Mouse (Mus musculus) heart, adult 11 months (tissue): ENCODE measurements around the gene 2510002D24Rik.

Source experiments
- DNase-seq: peaks from one replicate; pipeline ENCODE4 v3.0.0; 2022

The 2510002D24Rik gene

DNA sequence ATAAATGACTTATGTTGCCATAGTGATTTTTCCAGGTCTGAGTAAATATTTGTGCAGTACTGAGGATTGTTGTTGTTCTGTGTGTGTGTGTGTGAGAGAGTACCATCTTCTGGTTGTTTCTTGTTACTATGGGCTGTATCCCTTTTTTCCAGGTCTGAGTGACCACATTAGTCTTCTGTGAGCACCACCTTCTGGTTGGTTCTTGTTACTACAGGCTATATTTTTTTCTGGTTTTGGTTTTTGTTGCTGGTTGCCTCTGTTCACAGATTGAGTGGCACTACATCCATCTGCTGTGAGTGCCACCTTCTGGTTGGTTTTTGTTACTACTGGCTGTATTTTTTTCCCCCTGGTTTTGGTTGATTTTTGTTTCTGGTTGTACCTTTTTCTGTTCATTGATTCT is 22.2 kb downstream of the 2510002D24Rik start:
- DNase-seq, result peak; percentile 90

DNA sequence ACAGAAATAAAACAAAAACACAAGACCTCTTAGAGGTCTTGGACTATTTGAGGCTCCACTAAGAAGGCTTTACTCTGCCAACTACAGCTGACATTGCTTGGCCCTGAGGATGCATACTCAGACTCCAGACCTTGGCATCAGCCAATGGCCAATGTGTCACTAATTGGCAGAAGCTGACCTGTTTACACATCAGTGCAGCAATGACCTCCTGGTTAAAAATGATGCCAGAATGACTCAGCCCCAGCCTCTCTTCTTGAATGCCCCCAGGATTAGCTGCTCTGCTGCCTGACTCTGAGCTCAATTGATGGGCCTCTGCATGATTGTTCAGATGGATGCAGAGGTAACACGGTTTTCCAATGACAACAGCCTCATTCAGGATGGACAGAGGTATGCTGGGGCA is 23.8 kb downstream of the 2510002D24Rik start:
- peak; percentile 97 for DNase-seq

DNA sequence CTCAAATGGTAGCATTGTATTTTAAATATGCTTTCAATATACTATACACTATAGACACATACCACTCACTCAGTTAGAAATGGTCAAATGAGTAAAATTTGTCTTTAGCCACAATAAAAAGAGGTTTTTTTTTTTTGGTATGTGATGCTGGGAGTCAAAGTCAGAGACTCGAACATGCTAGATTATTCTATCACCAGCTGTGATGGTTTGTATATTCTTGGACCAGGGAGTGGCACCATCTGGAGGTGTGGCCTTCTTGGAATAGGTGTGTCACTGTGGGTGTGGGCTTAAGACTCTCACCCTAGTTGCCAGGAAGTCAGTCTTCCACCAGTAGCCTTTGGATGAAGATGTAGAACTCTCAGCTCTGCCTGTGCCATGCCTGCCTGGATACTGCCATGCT is 34.1 kb downstream of the 2510002D24Rik start:
- peak; percentile 36 for DNase-seq

DNA sequence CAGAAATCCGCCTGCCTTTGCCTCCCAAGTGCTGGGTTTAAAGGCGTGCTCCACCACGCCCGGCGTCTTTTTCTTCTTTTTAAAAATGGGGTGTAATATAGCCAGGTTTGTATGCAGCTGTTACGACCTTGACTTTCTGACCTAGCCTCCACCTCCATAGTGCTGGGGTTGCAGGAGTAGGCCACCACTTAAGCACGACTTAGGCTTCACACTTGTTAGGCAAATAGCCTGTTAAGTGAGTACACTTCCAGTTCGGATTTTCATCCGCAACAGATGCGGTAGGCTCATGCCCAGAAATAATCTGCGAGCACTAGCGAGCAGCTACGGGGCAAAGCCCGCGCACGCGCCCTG is 39.7 kb downstream of the 2510002D24Rik start:
- DNase-seq, result no peak

DNA sequence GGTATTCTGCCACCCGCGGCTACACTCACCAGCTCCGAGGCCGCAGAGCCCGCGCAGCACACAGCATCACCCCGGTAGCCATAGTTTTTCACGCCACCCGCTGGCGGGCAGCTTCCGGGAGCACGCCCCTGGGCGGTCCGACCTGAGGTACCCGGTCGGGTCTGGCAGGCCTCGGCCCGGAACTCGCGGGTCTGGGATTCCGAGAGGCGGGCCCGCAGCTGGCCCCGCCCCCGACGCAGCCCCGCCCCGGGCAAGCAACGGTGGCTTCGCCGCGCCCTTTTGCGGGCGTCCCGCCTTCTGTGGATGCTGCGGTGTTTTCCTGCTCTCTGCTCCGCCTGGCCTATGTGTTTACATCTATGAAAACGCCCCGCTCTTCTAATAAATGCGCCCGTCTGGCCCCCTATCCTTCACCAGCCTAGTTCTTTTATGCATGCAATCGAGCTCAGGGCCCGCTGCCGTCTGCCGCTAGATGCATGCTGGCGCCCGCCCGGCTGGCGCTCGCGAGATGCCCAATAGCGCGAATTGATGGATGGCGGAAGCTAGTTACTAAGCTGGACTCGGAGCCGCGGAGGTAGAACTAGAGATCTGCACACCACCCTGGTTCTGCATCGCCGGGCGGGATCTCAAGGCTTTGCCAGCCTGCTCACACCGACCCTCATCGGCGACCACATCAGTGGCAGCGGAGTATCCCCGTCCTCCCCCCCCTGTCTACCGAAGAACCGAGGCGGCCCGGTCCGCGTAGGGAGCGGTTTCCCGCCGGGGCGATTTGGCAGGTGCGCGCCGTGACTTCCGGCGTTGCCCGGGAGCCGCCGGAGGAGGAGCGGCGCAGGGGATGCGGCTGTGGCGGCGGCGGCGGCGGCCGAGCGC is 40.3 kb downstream of the 2510002D24Rik start, which contains the start of the genes Mrpl40 and Hira:
Mrpl40 (minus strand) TSS at position 421 of the 867 bp plus-strand sequence.
Hira (plus strand) TSS at position 596 of the 867 bp plus-strand sequence.
- peak; percentile 100 for DNase-seq

DNA sequence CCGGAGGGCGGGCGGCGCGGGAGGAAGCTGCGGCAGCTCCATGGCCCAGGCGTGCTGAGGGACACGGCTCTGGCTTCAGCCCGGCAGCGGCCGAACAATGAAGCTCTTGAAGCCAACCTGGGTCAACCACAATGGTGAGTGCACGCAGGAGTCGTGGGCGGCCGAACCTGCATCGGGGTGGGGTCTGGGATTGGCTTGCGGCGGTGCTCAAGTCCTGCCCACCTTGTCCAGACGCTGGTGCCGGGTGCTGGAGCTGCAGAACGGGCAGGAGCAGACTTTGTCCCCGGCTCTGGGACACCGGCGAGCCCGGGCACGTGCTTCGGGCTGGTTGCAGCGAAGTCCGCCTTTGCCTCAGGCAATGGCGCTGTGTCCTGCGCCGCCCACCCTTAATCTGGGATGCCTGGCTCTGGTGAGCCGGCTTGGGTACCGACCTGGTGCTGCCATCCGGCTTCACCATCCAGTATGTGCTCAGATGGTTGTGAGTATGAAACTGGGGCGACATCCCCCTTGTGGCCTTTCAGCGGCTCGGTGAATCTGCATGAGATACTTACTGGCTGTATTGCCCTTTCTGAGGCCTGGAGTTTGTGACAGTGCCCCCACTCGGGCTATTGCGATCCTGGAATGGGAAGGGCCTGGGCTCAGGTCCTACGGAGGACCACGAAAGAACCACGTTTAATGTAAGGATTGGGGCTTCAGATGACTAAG is 41.2 kb downstream of the 2510002D24Rik start:
- no peak for DNase-seq

DNA sequence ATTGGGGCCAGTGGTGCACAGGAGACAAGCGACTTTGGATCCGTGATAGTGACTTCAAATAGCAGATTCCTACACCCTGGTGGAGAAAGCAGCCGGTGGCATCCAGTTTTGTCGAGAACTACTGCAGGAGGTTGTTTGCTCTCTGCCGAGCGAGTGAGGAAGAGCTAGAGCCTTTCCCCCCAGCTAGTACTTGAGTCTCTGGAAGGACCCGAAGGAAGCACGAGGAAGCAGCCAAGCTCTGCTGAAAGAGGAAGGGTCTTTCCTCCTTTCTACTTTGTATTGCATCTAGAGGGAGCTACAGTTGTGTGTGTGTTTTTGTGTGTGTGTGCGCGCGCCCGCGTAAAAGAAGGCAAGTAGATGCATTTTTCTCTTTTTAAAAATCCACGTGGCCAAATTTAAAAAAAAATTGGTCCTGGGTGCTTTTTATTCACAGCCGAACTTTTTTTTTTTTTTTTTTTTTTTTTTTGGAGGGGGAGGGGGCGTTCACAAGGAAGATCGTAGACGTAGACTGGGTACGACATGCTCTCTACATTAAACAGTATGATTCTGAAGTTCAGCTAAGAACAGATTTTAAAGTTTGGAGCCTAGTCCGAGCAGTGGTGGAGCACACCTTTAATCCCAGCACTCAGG is 41.8 kb downstream of the 2510002D24Rik start:
- DNase-seq, result peak; percentile 86

DNA sequence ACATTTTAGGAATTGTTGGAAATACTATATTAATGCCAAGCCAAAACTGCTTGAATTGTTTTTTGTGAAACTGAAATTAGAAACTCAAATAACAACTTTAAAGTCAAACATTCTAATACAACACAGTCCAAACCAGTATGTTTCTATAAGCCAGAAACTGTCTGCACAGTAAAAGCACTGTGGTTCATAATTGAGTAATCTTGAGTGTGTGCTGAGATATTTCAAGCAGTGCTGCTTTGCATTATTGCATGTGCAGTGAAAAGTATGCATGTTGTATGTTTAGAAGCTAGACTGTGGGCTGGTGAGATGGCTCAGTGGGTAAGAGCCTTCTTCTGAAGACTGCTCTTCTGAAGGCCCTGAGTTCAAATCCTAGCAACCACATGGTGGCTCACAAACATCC is 47.7 kb downstream of the 2510002D24Rik start:
- no peak for DNase-seq
